Mouse (Mus musculus): ENCODE measurements around the gene C2cd4a. TPM values are rescaled to one million over a fixed set of nuclear protein-coding genes. Genes with fewer than 3 reads are reported as not detected.

The C2cd4a gene
- polyA plus RNA-seq, 1 experiment from 2014 or later = 0.61 TPM

DNA sequence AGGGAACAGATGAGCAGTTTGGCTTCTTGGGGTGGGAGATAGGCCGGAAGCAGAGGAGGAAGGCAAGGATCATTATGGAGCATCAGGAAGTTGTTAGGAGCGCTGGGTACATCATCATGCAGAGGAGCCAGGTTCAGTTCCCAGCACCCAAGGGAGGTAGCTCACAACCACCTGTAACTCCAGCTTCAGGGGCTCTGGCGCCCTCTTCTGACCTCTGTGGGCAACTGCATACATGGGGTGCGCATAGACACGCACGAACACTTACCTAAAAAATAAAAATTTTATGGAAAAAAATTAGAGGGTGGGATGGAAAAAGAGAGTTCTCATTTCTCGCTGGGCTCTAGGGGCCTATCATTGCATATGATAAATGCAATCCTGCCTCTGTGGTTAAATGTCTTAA, 6.6 kb downstream of the C2cd4a start:
- Histone ChIP-seq H3K9me3 (ENCODE audit: control insufficient read depth, low read length) (no peaks in the 10 kb centered on the region), H3K27me3 (ENCODE audit: control insufficient read depth, insufficient read depth, low read length) (peaks cover 18% of the 10 kb centered on the region), H3K27ac (replicated peaks; ENCODE audit: low read depth, low read length) (no peak overlapping the region), H3K4me2 (ENCODE audit: low read length) (no peak overlapping the region), H3K36me3 (ENCODE audit: control insufficient read depth, insufficient read depth, low read length) (no peaks in the 10 kb centered on the region), H3K9ac (replicated peaks; ENCODE audit: low read length) (no peak overlapping the region), H3K4me1 (ENCODE audit: control insufficient read depth, insufficient read depth, low read length) (no peaks in the 10 kb centered on the region), H3K4me3 (replicated peaks; ENCODE audit: low read depth, low read length) (no peak overlapping the region)
- 85% methylated on average over 7 of the region's 7 CpGs for WGBS
- ATAC-seq (ENCODE audit: low FRiP score, low TSS enrichment) (no peak), DNase-seq (no peak)

DNA sequence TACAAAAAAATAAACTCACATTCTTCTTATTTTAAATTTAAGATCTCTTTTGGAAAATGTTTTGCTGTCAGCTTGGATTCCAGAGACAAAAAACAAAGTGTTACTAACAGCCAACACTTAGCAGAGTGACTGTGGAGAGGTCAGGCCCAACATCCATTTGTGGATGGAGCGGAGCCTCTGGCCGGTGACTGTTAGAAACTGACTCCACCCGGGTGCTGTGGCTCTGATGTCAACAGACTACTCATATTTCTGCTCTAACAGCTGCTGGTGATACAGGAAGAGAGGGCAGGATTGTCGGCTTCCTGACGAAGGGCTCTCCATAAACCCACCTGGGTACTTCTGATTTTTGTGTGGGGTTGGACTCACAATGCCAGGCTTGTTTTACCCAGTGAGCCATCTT, 9.0 kb downstream of the C2cd4a start:
- Histone ChIP-seq H3K4me3 (replicated peaks; ENCODE audit: low read depth, low read length) (no peak overlapping the region), H3K9me3 (ENCODE audit: control insufficient read depth, low read length) (no peaks in the 10 kb centered on the region), H3K9ac (replicated peaks; ENCODE audit: low read length) (no peak overlapping the region), H3K4me1 (ENCODE audit: control insufficient read depth, insufficient read depth, low read length) (no peaks in the 10 kb centered on the region), H3K27me3 (ENCODE audit: control insufficient read depth, insufficient read depth, low read length) (no peaks in the 10 kb centered on the region), H3K27ac (replicated peaks; ENCODE audit: low read depth, low read length) (no peak overlapping the region), H3K4me2 (ENCODE audit: low read length) (no peak overlapping the region), H3K36me3 (ENCODE audit: control insufficient read depth, insufficient read depth, low read length) (no peaks in the 10 kb centered on the region)
- WGBS = 87% methylated on average over 5 of the region's 5 CpGs
- no peak for ATAC-seq (ENCODE audit: low FRiP score, low TSS enrichment)
- no peak for DNase-seq

DNA sequence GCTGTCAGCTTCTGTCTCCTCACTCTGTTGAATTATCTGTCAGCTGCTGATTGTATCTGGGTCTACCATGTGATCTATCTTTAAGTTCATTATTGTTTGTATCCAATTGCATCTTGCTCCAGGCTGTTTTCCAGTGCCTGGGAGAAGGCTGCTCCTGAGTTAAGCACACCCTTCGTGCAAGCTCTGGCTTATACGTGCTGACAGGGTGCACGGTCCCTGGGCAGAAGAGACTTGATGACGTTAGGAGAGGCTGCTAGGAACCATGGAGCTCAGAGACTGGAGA, 13.5 kb downstream of the C2cd4a start:
- ATAC-seq (ENCODE audit: low FRiP score, low TSS enrichment) = no peak
- H3K9ac ChIP-seq (replicated peaks; ENCODE audit: low read length) = no peak overlapping the region
- H3K36me3 ChIP-seq (ENCODE audit: control insufficient read depth, insufficient read depth, low read length) = no peaks in the 10 kb centered on the region
- no peaks in the 10 kb centered on the region for H3K27me3 ChIP-seq (ENCODE audit: control insufficient read depth, insufficient read depth, low read length)
- no peak for DNase-seq
- no peaks in the 10 kb centered on the region for H3K4me1 ChIP-seq (ENCODE audit: control insufficient read depth, insufficient read depth, low read length)
- no peak overlapping the region for H3K4me2 ChIP-seq (ENCODE audit: low read length)
- H3K4me3 ChIP-seq (replicated peaks; ENCODE audit: low read depth, low read length) = no peak overlapping the region
- 85% methylated on average over 4 of the region's 4 CpGs for WGBS
- no peaks in the 10 kb centered on the region for H3K9me3 ChIP-seq (ENCODE audit: control insufficient read depth, low read length)
- H3K27ac ChIP-seq (replicated peaks; ENCODE audit: low read depth, low read length) = no peak overlapping the region

DNA sequence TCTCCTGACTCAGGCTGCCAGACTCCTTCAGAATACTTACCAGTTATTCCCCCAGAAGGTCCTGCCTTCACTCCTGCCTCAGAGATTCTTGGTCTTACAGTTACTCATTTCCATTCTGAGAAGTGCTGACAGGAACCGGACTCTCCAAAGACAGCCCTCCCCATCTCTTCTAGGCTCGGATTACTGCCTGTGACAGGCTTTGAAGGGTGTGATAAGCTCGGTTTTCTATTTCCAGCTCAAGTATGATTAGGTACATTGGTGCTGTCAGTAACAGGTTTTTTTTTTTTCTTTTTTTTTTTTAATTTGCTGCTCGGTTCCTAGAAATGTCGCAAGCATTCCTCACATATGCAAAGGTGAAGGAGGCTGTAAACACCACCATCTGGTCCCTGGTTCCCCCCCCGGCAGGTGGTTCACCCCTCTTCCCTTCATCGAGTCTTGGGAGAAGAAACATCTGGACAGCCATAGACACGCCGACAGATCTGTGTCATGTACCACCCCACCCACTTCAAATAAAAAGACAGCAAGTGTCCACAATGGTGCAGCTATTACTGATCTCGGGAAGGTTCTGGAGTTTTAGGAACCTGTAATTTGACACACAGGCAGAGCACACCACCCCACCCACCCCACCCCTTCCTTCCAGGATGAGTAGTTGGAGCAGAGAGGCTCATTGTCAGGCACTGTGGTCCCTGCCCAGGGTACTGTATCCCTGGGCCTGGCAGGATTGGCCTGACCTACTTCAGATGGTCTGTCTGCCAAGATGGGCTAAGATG, 14.0 kb downstream of the C2cd4a start:
- H3K27ac ChIP-seq (replicated peaks; ENCODE audit: low read depth, low read length) = no peak overlapping the region
- DNase-seq (no peak), ATAC-seq (ENCODE audit: low FRiP score, low TSS enrichment) (no peak)
- H3K9ac ChIP-seq (replicated peaks; ENCODE audit: low read length) = no peak overlapping the region
- no peak overlapping the region for H3K4me3 ChIP-seq (replicated peaks; ENCODE audit: low read depth, low read length)
- no peaks in the 10 kb centered on the region for H3K9me3 ChIP-seq (ENCODE audit: control insufficient read depth, low read length)
- H3K4me2 ChIP-seq (ENCODE audit: low read length) = no peak overlapping the region
- no peaks in the 10 kb centered on the region for H3K27me3 ChIP-seq (ENCODE audit: control insufficient read depth, insufficient read depth, low read length)
- no peaks in the 10 kb centered on the region for H3K4me1 ChIP-seq (ENCODE audit: control insufficient read depth, insufficient read depth, low read length)
- no peaks in the 10 kb centered on the region for H3K36me3 ChIP-seq (ENCODE audit: control insufficient read depth, insufficient read depth, low read length)
- 70% methylated on average over 10 of the region's 10 CpGs for WGBS

DNA sequence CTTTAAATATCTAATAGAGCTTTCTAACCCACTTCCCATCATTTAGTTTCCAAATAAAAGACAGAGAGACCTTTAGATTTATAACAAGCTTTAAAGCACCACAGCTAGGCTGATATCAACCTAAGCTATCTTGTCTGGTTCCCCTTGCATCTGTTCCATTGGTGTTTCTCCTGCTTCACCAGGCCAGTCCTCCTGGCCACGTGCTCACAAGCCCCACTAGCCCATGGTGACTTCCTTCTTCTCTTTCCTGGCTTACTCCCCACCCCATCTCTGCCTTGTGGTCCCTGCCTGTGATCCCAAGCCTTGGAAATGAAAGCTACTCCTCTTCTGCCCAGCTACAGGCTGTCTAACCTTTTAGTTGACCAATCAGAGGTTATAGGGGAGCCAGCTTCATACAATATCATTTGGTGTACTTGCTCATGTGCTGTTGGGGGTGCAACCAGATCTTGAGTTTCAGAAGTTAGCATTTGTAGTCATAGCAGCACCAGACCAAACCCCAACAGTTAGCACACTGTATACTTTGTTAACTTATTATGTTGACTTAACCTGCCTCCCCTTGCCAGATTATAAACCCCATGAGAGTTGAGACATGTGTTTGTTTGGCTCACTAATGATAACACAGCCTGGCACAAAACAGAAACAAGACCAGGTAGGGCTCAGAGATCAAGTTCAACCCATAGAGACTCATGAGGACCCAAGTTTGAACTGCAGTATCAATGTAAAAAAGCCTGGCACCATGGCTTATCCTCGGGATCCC, 15.8 kb downstream of the C2cd4a start:
- Histone ChIP-seq H3K4me1 (ENCODE audit: control insufficient read depth, insufficient read depth, low read length) (no peaks in the 10 kb centered on the region), H3K9ac (replicated peaks; ENCODE audit: low read length) (no peak overlapping the region), H3K27ac (replicated peaks; ENCODE audit: low read depth, low read length) (no peak overlapping the region), H3K4me2 (ENCODE audit: low read length) (no peak overlapping the region), H3K36me3 (ENCODE audit: control insufficient read depth, insufficient read depth, low read length) (no peaks in the 10 kb centered on the region), H3K4me3 (replicated peaks; ENCODE audit: low read depth, low read length) (no peak overlapping the region), H3K9me3 (ENCODE audit: control insufficient read depth, low read length) (no peaks in the 10 kb centered on the region), H3K27me3 (ENCODE audit: control insufficient read depth, insufficient read depth, low read length) (no peaks in the 10 kb centered on the region)
- ATAC-seq (ENCODE audit: low FRiP score, low TSS enrichment) (no peak), DNase-seq (no peak)
- WGBS = 66% methylated on average over 2 of the region's 2 CpGs

DNA sequence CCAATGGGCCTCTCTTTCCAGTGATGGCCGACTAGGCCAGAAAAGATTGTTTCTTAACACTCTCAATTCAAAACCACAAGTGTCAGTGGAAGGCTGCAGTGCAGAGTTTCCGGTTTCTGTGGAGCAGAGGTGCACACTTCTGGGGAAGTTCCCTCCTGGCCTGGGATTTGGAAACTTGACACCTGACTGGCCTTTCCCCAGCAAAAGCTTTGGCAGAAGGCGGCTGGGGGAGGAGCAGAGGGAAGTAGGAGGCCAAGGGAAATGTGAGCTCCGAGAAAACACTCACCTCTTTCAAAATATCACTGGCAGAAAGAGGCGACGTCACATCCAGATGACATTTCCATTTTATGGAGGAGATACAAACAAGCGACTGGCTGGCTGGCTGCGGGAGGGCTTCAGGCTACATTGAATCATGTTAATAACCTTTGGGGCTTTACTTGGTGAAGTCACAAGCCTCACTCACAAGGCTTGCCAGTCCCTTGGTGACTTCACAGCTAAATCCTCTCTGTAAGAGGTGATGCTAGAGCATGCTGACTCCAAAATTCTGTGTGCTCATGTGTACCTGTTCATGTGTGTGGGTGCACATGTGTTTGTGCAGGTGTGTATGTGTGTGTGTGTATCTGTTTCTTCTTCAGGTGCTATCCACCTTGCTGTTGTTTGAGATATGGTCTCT, 18.3 kb downstream of the C2cd4a start:
- no peak overlapping the region for H3K4me3 ChIP-seq (replicated peaks; ENCODE audit: low read depth, low read length)
- 16% methylated on average over 8 of the region's 8 CpGs for WGBS

DNA sequence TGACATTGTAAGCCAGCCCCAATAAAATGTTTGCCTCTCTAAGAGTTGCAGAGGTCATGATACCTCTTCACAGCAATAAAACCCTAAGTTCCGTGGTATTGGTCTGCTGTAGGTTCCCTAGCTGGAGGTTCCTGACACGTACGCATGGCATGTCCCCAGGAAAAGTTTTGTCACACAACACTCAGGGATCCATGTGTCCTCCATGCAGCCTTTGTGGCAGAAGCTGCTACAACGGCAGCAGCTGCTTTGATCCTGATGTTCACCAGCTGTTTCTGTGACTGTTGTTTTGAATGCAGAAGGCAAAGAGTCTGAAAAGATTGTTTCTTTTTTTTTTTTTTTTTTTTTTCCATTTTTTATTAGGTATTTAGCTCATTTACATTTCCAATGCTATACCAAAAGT, 19.0 kb downstream of the C2cd4a start:
- DNase-seq (no peak), ATAC-seq (ENCODE audit: low FRiP score, low TSS enrichment) (no peak)
- no peak overlapping the region for H3K27ac ChIP-seq (replicated peaks; ENCODE audit: low read depth, low read length)
- 77% methylated on average over 4 of the region's 4 CpGs for WGBS
- H3K9me3 ChIP-seq (ENCODE audit: control insufficient read depth, low read length) = no peaks in the 10 kb centered on the region
- no peaks in the 10 kb centered on the region for H3K27me3 ChIP-seq (ENCODE audit: control insufficient read depth, insufficient read depth, low read length)
- H3K4me2 ChIP-seq (ENCODE audit: low read length) = no peak overlapping the region
- H3K4me1 ChIP-seq (ENCODE audit: control insufficient read depth, insufficient read depth, low read length) = 0 out of 2 replicates have a peak, but pooled peaks cover 4% of the 10 kb centered on the region
- no peak overlapping the region for H3K4me3 ChIP-seq (replicated peaks; ENCODE audit: low read depth, low read length)
- H3K9ac ChIP-seq (replicated peaks; ENCODE audit: low read length) = no peak overlapping the region
- H3K36me3 ChIP-seq (ENCODE audit: control insufficient read depth, insufficient read depth, low read length) = no peaks in the 10 kb centered on the region

More for the DNA sequence above, 18.3 kb downstream of the C2cd4a start:
- ATAC-seq (ENCODE audit: low FRiP score, low TSS enrichment) (no peak), DNase-seq (no peak)
- no peak overlapping the region for H3K9ac ChIP-seq (replicated peaks; ENCODE audit: low read length)
- no peak overlapping the region for H3K4me2 ChIP-seq (ENCODE audit: low read length)
- H3K36me3 ChIP-seq (ENCODE audit: control insufficient read depth, insufficient read depth, low read length) = no peaks in the 10 kb centered on the region
- H3K27ac ChIP-seq (replicated peaks; ENCODE audit: low read depth, low read length) = no peak overlapping the region
- 0 out of 2 replicates have a peak, but pooled peaks cover 4% of the 10 kb centered on the region for H3K4me1 ChIP-seq (ENCODE audit: control insufficient read depth, insufficient read depth, low read length)
- no peaks in the 10 kb centered on the region for H3K9me3 ChIP-seq (ENCODE audit: control insufficient read depth, low read length)
- no peaks in the 10 kb centered on the region for H3K27me3 ChIP-seq (ENCODE audit: control insufficient read depth, insufficient read depth, low read length)

DNA sequence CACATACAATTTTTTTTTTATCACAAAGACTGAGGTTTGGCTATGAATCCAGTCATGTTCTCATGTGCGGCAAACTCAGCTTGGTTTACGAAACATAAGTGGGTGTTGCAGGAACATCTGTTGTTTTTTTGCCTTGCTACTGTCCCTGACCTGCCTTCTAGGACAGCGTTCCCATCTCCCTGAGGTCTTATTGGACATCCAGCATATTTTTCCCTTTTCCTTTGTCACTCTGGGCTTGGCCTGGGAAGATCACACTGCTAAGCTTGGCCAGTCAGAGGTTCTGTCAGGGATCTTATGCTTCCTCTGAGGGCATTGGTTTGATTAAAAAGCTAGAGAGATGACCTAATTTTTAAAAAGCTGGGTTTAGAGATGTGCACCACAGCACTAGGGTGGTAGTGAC, 21.0 kb downstream of the C2cd4a start:
- Histone ChIP-seq H3K9me3 (ENCODE audit: control insufficient read depth, low read length) (no peaks in the 10 kb centered on the region), H3K4me1 (ENCODE audit: control insufficient read depth, insufficient read depth, low read length) (0 out of 2 replicates have a peak, but pooled peaks cover 4% of the 10 kb centered on the region), H3K27me3 (ENCODE audit: control insufficient read depth, insufficient read depth, low read length) (no peaks in the 10 kb centered on the region), H3K4me3 (replicated peaks; ENCODE audit: low read depth, low read length) (no peak overlapping the region), H3K36me3 (ENCODE audit: control insufficient read depth, insufficient read depth, low read length) (no peaks in the 10 kb centered on the region), H3K9ac (replicated peaks; ENCODE audit: low read length) (no peak overlapping the region), H3K27ac (replicated peaks; ENCODE audit: low read depth, low read length) (no peak overlapping the region), H3K4me2 (ENCODE audit: low read length) (no peak overlapping the region)
- no peak for DNase-seq
- no peak for ATAC-seq (ENCODE audit: low FRiP score, low TSS enrichment)
- WGBS = 86% methylated on average over 3 of the region's 3 CpGs
